Mouse (Mus musculus) cerebellum, postnatal 4 days (tissue): ENCODE data around the gene Vmn2r79.
"Not testable (repeated sequence)": the region's sequence is repeated elsewhere in the genome, so short reads cannot be mapped to it uniquely, and the experiment has no call there.

ENCODE experiments used
- DNase-seq, 2 experiments: peaks; one replicate each; pipeline ENCODE4 v3.0.0; 2022; ENCODE audit warnings: low spot score in 2 of 2, mixed read lengths in 1 of 2

Gene Vmn2r79

DNA sequence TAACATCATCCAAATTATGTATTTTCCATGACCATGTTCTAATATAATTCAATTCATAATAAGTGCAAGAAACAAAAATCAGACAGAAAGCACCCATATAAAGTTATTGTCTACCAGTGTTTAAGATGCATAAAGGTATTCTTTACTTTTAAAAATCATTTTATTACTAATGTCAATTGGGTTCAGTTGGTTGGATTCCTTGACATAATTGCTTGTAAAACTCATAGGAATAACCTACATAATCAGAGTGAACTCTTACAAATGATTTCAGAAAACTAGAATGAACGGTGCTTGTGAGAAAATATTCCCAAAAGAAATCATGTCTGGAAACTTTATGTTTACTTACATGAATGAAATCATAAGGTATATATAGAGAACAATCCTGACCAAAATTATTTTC is at the start of gene Vmn2r79:
TSS of gene Vmn2r79 (plus strand) at position 301 of the 400 bp plus-strand sequence.
- DNase-seq, result not testable (repeated sequence)

DNA sequence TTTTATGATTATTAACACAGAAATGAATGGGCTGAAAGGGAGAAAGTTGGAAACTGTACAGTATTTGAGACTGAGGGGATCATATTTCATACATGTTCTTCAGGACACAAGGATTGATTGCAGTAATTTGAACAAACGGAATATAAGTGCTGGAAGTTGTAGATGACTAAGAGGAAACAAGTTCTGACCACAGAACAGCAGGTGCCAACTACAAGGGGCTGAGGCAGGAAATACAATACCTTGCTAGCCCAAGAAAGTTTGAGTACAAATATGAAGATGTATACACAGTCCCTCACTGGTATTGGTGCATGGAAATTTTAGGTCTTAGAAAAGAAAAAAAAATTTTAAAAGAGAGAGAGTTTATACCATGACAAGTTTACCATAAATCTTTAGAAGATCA is 1.2 kb upstream of the Vmn2r79 start:
- DNase-seq, result no peak

DNA sequence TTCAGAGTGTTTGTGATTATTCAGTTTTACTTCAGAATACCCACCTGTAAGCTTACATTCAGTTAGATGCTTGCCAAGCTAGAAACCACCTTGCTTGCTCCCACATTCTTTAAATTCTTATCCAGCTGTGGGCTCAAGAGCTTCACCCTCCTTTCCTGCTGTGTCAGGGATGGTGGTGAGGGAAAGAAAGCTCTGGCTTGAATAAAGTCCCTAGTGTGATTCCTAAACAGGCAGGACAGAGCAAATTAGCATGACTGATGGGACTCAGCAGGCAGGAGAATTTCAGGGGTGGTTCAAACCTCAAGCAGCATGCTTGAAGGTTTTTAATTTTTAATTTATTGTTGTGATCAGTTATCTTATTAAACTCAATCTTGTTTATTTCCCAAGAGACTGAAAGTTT is 30.6 kb downstream of the Vmn2r79 start:
- not testable (repeated sequence) for DNase-seq

DNA sequence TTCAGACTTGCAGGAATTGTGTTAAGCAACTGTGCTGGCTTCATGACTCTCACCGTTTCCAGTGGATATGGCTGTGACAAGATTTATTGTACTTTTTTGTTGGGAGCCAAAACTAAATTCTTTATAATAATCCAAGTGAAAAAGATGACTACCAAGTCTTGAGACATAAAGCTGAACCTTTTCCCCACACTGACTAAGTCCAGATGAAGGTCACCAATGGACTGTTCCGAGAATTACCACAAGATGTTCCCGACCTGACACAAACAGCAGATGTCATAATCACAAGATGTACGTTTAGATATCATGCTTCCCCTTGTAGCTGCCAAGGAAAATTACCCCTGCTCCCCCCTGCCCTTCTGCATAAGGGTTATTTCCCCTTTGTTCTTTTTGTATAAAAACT is 67.7 kb downstream of the Vmn2r79 start:
- DNase-seq, result no peak
